Mouse (Mus musculus) testis, adult 10 weeks (tissue): ENCODE results near the gene Psma1. TPM values are rescaled to one million over a fixed set of nuclear protein-coding genes. Genes with fewer than 3 reads are reported as not detected.

ENCODE experiments used
- polyA plus RNA-seq: library from polyadenylated mRNA; stranded (reverse); fragments of 350-450 nt; fragmentation: Illumina TruSeq; extraction: RNeasy Lipid Tissue Mini Kit (QIAGEN cat#74804); gene quantifications from one replicate; pipeline ENCODE4 v1.2.3, GENCODE M21; 2014; ENCODE audit warnings: low read depth, low replicate concordance

Psma1 gene
- polyA plus RNA-seq, result 114 TPM

DNA sequence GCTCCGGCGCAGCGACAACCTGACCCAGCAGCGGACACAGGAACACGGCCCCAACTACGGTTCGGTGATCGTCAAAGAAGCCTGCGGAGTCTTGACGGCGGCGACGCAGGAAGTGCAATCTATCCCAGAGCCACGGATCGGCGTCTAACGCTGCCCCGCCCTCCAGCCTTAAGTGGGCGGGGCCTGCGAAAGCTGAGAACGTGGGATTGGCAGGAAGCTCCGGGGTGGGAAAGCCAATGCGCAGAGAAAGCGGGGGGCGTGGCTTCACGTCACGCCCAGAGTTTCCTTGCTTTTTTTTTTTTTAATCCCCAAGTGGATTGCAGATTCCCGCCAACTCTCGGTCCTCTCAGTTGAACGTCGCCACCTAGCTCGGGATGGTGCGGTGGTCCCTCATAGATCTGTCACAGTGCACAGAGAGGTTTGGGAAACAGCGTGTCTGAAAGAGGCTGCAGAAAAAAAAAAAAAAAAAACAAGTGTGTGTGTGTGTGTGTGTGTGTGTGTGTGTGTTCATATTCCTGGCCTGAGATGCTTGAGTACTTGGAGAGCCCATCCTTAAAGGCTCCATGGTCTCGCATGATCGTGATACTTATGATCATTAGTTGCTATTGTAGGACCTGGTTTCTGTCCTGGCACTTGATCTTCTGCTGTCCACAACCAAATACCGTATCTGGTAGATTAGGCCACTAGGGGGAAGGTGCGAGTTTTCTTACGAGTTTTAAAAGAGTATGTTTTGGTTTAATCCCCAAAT lies at the start of gene Psma1:
Gene Psma1, minus strand, starts transcription at position 114 of the 748 bp plus-strand sequence.

DNA sequence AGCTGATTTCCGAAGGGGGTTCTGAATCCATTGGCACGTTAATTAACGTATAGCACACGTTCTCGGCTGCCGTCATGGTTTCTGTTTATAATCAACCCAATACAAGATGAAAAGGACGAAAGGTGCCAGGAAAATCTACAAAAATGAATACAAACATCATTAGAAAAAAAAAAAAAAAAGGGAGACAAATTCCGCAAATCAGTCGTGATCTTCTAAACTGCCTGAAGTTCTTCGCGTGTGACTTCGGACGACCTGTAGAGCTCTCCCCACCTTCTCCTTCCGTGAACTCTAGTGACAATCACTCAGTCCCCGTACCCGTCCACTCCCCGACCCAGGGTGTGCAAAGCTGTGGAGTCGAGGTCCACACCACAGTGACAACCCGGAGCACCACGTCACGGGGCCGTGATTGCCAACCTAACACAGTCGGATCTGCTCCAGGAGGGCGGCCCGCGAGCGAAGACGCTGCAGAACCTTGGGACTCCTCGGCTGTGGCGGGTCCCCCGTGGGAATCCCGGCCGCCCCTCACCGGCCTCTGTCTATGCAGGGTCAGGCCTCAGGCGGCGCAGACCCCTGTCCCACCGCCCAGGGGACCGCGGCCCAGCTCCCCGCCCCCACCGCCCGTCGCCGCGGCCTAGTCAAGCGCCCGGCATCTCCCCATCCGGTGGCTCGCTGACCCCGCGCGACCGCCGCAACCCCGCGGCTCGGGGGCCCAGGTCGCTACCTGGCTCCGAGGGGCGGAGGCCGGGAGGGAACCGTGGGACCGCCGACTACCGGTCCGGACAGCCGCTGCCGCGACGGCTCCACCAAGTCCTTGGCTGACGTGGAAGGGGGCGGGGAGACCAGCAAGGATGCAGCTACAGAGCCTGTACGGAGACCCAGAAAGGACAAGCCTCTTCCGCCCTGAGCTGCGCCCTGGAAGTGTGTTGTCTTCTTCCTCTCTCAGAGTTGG lies 21.8 kb downstream of the Psma1 start, which contains the start of gene Copb1:
Gene Copb1, minus strand, starts transcription at position 827 of the 949 bp plus-strand sequence.

Other genes with a start within 250 kb of the Psma1 start
- gene Rras2, start 158.3 kb downstream of the Psma1 start, polyA plus RNA-seq, result 28.3 TPM
- 121 TPM for gene Copb1, start 21.4 kb downstream of the Psma1 start, polyA plus RNA-seq
- gene Pde3b, start 139.2 kb upstream of the Psma1 start, polyA plus RNA-seq, result 70.5 TPM